Mouse (Mus musculus): ENCODE measurements around the gene Pigs. TPM values are rescaled to one million over a fixed set of nuclear protein-coding genes. Genes with fewer than 3 reads are reported as not detected.
A peak's percentile ranks its signal among the peaks of the same experiment; 100 is the strongest.

The Pigs gene
- total RNA-seq, 2 experiments from 2014 or later: 20.0 to 21.3 TPM

- DNase-seq: peak; percentile 79
- H3K27ac ChIP-seq: no peak overlapping the region
- TF ChIP-seq CTCF (IDR thresholded peaks at IDR 0.05): peak; percentile 87
- no peak overlapping the region for H3K4me3 ChIP-seq
- intact Hi-C loops (cut with DNase I): no loop called here
These were observed 27.4 kb downstream of the Pigs start for GRCm38 (mm10) chr11:78355471-78356238.

GRCm38 (mm10) chr11:78358330-78359007 is 30.3 kb downstream of the Pigs start:
- TF ChIP-seq CTCF (IDR thresholded peaks at IDR 0.05): peak; percentile 75
- Histone ChIP-seq H3K4me3 (no peak overlapping the region), H3K27ac (no peak overlapping the region)
- peak; percentile 46 for DNase-seq
- intact Hi-C loops (cut with DNase I): no loop called here

- no peak overlapping the region for H3K27ac ChIP-seq
- H3K4me3 ChIP-seq: peak overlapping the region; percentile 65
- intact Hi-C loops (cut with DNase I): loop anchor here (1.0 kb wide), 1 partner anchor 39 kb away; no protein-coding TSS in a partner anchor
- DNase-seq: peak; percentile 77
- TF ChIP-seq CTCF (IDR thresholded peaks at IDR 0.05): peak; percentile 76
These were observed 32.0 kb downstream of the Pigs start for GRCm38 (mm10) chr11:78360125-78360788.

GRCm38 (mm10) chr11:78360789-78361131 is 32.5 kb downstream of the Pigs start:
- no peak for TF ChIP-seq CTCF (IDR thresholded peaks at IDR 0.05)
- no peak for DNase-seq
- Histone ChIP-seq H3K27ac (no peak overlapping the region), H3K4me3 (no peak overlapping the region)
- intact Hi-C loops (cut with DNase I): loop anchor here (1.0 kb wide), 1 partner anchor 39 kb away; no protein-coding TSS in a partner anchor

GRCm38 (mm10) chr11:78363309-78364007 is 35.2 kb downstream of the Pigs start:
- intact Hi-C loops (cut with DNase I): no loop called here
- Histone ChIP-seq H3K27ac (no peak overlapping the region), H3K4me3 (no peak overlapping the region)
- no peak for DNase-seq
- TF ChIP-seq CTCF (IDR thresholded peaks at IDR 0.05): no peak

GRCm38 (mm10) chr11:78364103-78364502 is 35.9 kb downstream of the Pigs start:
- DNase-seq: peak; percentile 42
- TF ChIP-seq CTCF (IDR thresholded peaks at IDR 0.05): no peak
- intact Hi-C loops (cut with DNase I): no loop called here
- H3K4me3 ChIP-seq: no peak overlapping the region
- H3K27ac ChIP-seq: no peak overlapping the region

GRCm38 (mm10) chr11:78367456-78368225 is 39.4 kb downstream of the Pigs start:
- Histone ChIP-seq H3K27ac (no peak overlapping the region), H3K4me3 (no peak overlapping the region)
- no peak for TF ChIP-seq CTCF (IDR thresholded peaks at IDR 0.05)
- no peak for DNase-seq
- intact Hi-C loops (cut with DNase I): no loop called here

GRCm38 (mm10) chr11:78370389-78370788 is 42.2 kb downstream of the Pigs start:
- DNase-seq: no peak
- Histone ChIP-seq H3K4me3 (no peak overlapping the region), H3K27ac (no peak overlapping the region)
- no peak for TF ChIP-seq CTCF (IDR thresholded peaks at IDR 0.05)
- intact Hi-C loops (cut with DNase I): no loop called here

GRCm38 (mm10) chr11:78371711-78372110 is 43.5 kb downstream of the Pigs start:
- intact Hi-C loops (cut with DNase I): no loop called here

GRCm38 (mm10) chr11:78372166-78372565 is 44.0 kb downstream of the Pigs start:
- no peak overlapping the region for H3K27ac ChIP-seq
- no peak for TF ChIP-seq CTCF (IDR thresholded peaks at IDR 0.05)
- intact Hi-C loops (cut with DNase I): no loop called here
- H3K4me3 ChIP-seq: no peak overlapping the region
- no peak for DNase-seq

More at GRCm38 (mm10) chr11:78371711-78372110, 43.5 kb downstream of the Pigs start:
- no peak for DNase-seq
- no peak overlapping the region for H3K4me3 ChIP-seq
- TF ChIP-seq CTCF (IDR thresholded peaks at IDR 0.05): no peak
- H3K27ac ChIP-seq: no peak overlapping the region

GRCm38 (mm10) chr11:78372610-78373009 is 44.4 kb downstream of the Pigs start:
- DNase-seq: peak; percentile 57
- intact Hi-C loops (cut with DNase I): no loop called here
- Histone ChIP-seq H3K27ac (no peak overlapping the region), H3K4me3 (no peak overlapping the region)
- no peak for TF ChIP-seq CTCF (IDR thresholded peaks at IDR 0.05)

GRCm38 (mm10) chr11:78374147-78374546 is 45.9 kb downstream of the Pigs start:
- no peak overlapping the region for H3K4me3 ChIP-seq
- peak; percentile 52 for DNase-seq
- H3K27ac ChIP-seq: no peak overlapping the region
- TF ChIP-seq CTCF (IDR thresholded peaks at IDR 0.05): no peak
- intact Hi-C loops (cut with DNase I): no loop called here
